Mouse (Mus musculus) T-helper 1 cell (primary cell): ENCODE measurements around the gene Gsg1l2.

Experiments used
- in situ Hi-C: fragments of 300-600 bp; cut with MboI, MseI; formaldehyde crosslinking; loops from one replicate; pipeline ENCODE4 v1.15.1; 2025; ENCODE audit warnings: high pct_unique_total_duplicates

Gsg1l2 gene

GRCm38 (mm10) chr11:67774379-67774778, at the start of gene Gsg1l2:
Gene Gsg1l2 (plus strand): TSS chr11:67774608.
- in situ Hi-C loops: no loop called here

GRCm38 (mm10) chr11:67727095-67727494, 47.3 kb upstream of the Gsg1l2 start:
- in situ Hi-C loops: no loop called here

GRCm38 (mm10) chr11:67728726-67729125, 45.7 kb upstream of the Gsg1l2 start:
- in situ Hi-C loops: no loop called here

GRCm38 (mm10) chr11:67731056-67731455, 43.4 kb upstream of the Gsg1l2 start:
- in situ Hi-C loops: no loop called here

GRCm38 (mm10) chr11:67733726-67734125, 40.7 kb upstream of the Gsg1l2 start:
- in situ Hi-C loops: no loop called here

GRCm38 (mm10) chr11:67734597-67734996, 39.8 kb upstream of the Gsg1l2 start:
- in situ Hi-C loops: no loop called here

GRCm38 (mm10) chr11:67738345-67738744, 36.1 kb upstream of the Gsg1l2 start:
- in situ Hi-C loops: no loop called here

- in situ Hi-C loops: no loop called here
These were observed 35.4 kb upstream of the Gsg1l2 start for GRCm38 (mm10) chr11:67738846-67739490.

- in situ Hi-C loops: no loop called here
These were observed 32.8 kb upstream of the Gsg1l2 start for GRCm38 (mm10) chr11:67741569-67741968.

- in situ Hi-C loops: no loop called here
These were observed 18.1 kb upstream of the Gsg1l2 start for GRCm38 (mm10) chr11:67756287-67756686.

GRCm38 (mm10) chr11:67757373-67758167, 16.8 kb upstream of the Gsg1l2 start:
- in situ Hi-C loops: no loop called here

GRCm38 (mm10) chr11:67771053-67771452, 3.4 kb upstream of the Gsg1l2 start, which contains the start of gene Glp2r:
Gene Glp2r (minus strand): TSS chr11:67771153.
- in situ Hi-C loops: no loop called here

- in situ Hi-C loops: no loop called here
These were observed 2.7 kb upstream of the Gsg1l2 start for GRCm38 (mm10) chr11:67771691-67772090.

- in situ Hi-C loops: no loop called here
These were observed 1.8 kb upstream of the Gsg1l2 start for GRCm38 (mm10) chr11:67772577-67772976.

GRCm38 (mm10) chr11:67790182-67790581, 15.8 kb downstream of the Gsg1l2 start:
- in situ Hi-C loops: no loop called here

GRCm38 (mm10) chr11:67797931-67798330, 23.5 kb downstream of the Gsg1l2 start, which contains the start of gene Dhrs7c:
Gene Dhrs7c (plus strand): TSS chr11:67798187.
- in situ Hi-C loops: no loop called here

GRCm38 (mm10) chr11:67800130-67800723, 25.8 kb downstream of the Gsg1l2 start:
- in situ Hi-C loops: no loop called here

GRCm38 (mm10) chr11:67801169-67801568, 26.8 kb downstream of the Gsg1l2 start:
- in situ Hi-C loops: no loop called here

GRCm38 (mm10) chr11:67805538-67805937, 31.1 kb downstream of the Gsg1l2 start:
- in situ Hi-C loops: no loop called here

GRCm38 (mm10) chr11:67806832-67807597, 32.6 kb downstream of the Gsg1l2 start:
- in situ Hi-C loops: no loop called here

GRCm38 (mm10) chr11:67808051-67808450, 33.6 kb downstream of the Gsg1l2 start:
- in situ Hi-C loops: no loop called here

GRCm38 (mm10) chr11:67811535-67811934, 37.1 kb downstream of the Gsg1l2 start:
- in situ Hi-C loops: no loop called here
